Mouse (Mus musculus) forebrain, embryonic 15.5 days (tissue): Measurements from ENCODE around the gene Evi5l. TPM values are rescaled to one million over a fixed set of nuclear protein-coding genes. Genes with fewer than 3 reads are reported as not detected.

Experiments used
- ATAC-seq: fragments of 200-750 bp; cut with Nextera tagmentation; replicated peaks from 2 replicates; pipeline ENCODE4 v1.8.0; 2017; ENCODE audit warnings: mild to moderate bottlenecking, moderate TSS enrichment, moderate library complexity
- H3K27ac ChIP-seq: fragments of 300-500 bp; sonication (generic); replicated peaks from 2 replicates; pipeline ENCODE4 v1.5.1; 2015; ENCODE audit warnings: mild to moderate bottlenecking, inconsistent platforms
- H3K27me3 ChIP-seq: fragments of 300-500 bp; sonication (generic); 2 replicates; pipeline ENCODE4 v1.6.1; 2015; ENCODE audit warnings: inconsistent platforms
- H3K36me3 ChIP-seq: fragments of 300-500 bp; sonication (generic); 2 replicates; pipeline ENCODE4 v1.6.1; 2015; ENCODE audit warnings: mild to moderate bottlenecking, inconsistent platforms
- H3K4me1 ChIP-seq: fragments of 300-500 bp; sonication (generic); 2 replicates; pipeline ENCODE4 v1.6.1; 2015; ENCODE audit warnings: inconsistent platforms
- H3K4me2 ChIP-seq: fragments of 300-500 bp; sonication (generic); replicated peaks from 2 replicates; pipeline ENCODE4 v1.6.1; 2015; ENCODE audit warnings: mild to moderate bottlenecking, inconsistent platforms
- H3K4me3 ChIP-seq: fragments of 300-500 bp; sonication (generic); 2 replicates; pipeline ENCODE4 v1.5.1; 2015; ENCODE audit warnings: mild to moderate bottlenecking, inconsistent platforms
- H3K9ac ChIP-seq: fragments of 300-500 bp; sonication (generic); replicated peaks from 2 replicates; pipeline ENCODE4 v1.6.1; 2015; ENCODE audit warnings: mild to moderate bottlenecking, inconsistent platforms
- H3K9me3 ChIP-seq: fragments of 300-500 bp; sonication (generic); 2 replicates; pipeline ENCODE4 v1.6.1; 2016; ENCODE audit warnings: inconsistent platforms
- WGBS: fragments of 180-500 bp; shearing (Covaris S2); methylation state at CpG from one replicate; pipeline ENCODE4 v1.1.7; 2015; ENCODE audit warnings: mixed read lengths; 5-methylcytosine and 5-hydroxymethylcytosine counted together
- polyA plus RNA-seq: library from polyadenylated mRNA; unstranded; fragments of >200 nt; fragmentation: Nextera tagmentation; extraction: Ambion mirVana; gene quantifications from 2 replicates; pipeline ENCODE4 v1.2.1, GENCODE M21; 2015

The Evi5l gene
- polyA plus RNA-seq, 1 experiment from 2014 or later: 98.9 TPM

DNA sequence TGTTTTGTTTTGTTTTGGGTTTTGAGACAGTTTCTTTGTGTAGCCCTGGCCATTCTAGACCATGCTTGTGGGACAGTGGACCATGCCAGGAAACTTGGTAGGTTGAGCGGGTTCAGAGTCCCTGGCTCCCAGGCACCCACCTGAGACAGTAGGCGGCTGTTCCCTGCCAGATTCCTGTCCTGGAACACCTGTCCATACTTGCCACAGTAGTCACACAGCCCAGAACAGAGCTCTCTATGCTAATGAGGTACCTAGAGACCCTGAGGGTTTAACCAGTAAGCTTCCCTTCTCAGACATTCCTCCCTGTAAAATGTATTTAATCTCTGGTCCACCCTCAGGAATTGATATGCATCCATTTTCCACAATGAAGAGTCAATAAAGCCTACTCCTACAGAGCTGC lies 7.7 kb downstream of the Evi5l start:
- H3K4me3 ChIP-seq: no peak overlapping the region
- ATAC-seq: 0 out of 2 replicates have a peak, but pooled peaks have one; percentile 26
- H3K9me3 ChIP-seq: no peaks in the 10 kb centered on the region
- H3K27ac ChIP-seq: no peak overlapping the region
- WGBS: 70% methylated on average over 2 of the region's 2 CpGs
- no peaks in the 10 kb centered on the region for H3K27me3 ChIP-seq
- H3K4me1 ChIP-seq: peaks cover 11% of the 10 kb centered on the region; the same call in 1 of the 2 replicates
- H3K4me2 ChIP-seq: no peak overlapping the region
- peaks cover 19% of the 10 kb centered on the region for H3K36me3 ChIP-seq
- no peak overlapping the region for H3K9ac ChIP-seq

DNA sequence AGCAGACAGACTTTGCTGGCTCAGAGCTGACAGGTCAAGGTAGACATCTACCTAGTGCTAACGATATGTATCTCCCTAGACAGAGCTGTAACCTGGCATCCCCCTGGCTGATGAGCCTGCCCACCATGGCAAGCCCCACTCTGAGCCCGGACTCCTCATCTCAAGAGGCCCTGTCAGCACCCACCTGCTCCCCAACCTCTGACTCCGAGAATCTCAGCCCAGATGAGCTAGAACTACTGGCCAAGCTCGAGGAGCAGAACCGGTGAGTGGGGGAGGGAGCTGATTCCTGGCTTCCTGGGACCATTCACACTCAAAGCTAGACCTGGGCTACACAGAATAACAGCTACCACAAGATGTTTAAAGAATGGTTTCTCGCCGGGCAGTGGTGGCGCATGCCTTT lies 17.0 kb downstream of the Evi5l start:
- no peaks in the 10 kb centered on the region for H3K27me3 ChIP-seq

DNA sequence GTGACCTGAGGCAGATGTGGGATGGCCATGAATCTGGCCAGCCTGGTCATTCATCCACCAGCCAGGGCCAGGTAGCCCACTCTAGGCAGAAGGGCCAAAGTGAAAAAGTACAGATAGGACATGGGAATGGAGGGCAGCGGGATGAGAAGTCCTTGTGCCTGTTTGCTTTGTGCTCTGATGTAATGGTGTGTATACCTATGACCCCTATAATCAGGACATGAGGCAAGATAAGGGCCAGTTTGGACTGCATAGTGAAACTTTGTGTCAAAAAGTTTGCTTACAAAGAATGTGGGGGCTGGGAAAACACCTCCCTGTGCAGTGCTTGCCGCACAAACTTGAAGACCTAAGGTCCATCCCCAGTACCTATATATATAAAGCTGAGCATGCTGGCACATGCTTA lies 19.8 kb downstream of the Evi5l start:
- H3K4me1 ChIP-seq: no peaks in the 10 kb centered on the region
- H3K4me3 ChIP-seq: no peak overlapping the region
- no peak for ATAC-seq
- no peaks in the 10 kb centered on the region for H3K27me3 ChIP-seq
- H3K27ac ChIP-seq: no peak overlapping the region
- H3K4me2 ChIP-seq: no peak overlapping the region
- peaks cover 69% of the 10 kb centered on the region for H3K36me3 ChIP-seq
- H3K9ac ChIP-seq: no peak overlapping the region
- 96% methylated on average over 2 of the region's 2 CpGs for WGBS
- H3K9me3 ChIP-seq: no peaks in the 10 kb centered on the region

More for the DNA sequence above, 17.0 kb downstream of the Evi5l start:
- H3K27ac ChIP-seq: no peak overlapping the region
- H3K4me3 ChIP-seq: no peak overlapping the region
- ATAC-seq: no peak
- 86% methylated on average over 8 of the region's 8 CpGs for WGBS
- no peaks in the 10 kb centered on the region for H3K4me1 ChIP-seq
- no peak overlapping the region for H3K9ac ChIP-seq
- no peak overlapping the region for H3K4me2 ChIP-seq
- no peaks in the 10 kb centered on the region for H3K9me3 ChIP-seq
- H3K36me3 ChIP-seq: peaks cover 59% of the 10 kb centered on the region

DNA sequence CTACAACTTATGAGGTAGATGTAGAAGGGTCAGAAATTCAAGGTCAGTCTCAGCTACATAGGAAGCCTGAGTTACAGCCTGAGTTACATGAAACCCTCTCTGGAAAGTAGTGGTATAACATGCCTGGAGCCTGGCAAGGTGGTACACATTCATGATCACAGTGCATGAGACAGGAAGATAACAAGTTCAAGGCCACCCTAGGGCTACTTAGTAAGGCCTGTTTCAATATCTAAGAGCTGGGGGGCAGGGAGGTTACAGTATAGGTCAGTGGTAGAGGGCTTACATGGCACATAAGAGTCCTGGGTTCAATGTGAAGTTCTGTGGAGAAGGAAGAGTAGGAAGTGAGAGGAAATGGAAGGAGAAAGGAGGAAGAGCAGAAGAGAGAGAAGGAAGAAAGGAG lies 22.2 kb downstream of the Evi5l start:
- ATAC-seq: no peak
- H3K27ac ChIP-seq: no peak overlapping the region
- no peak overlapping the region for H3K4me2 ChIP-seq
- peaks cover 63% of the 10 kb centered on the region for H3K36me3 ChIP-seq
- no peak overlapping the region for H3K9ac ChIP-seq
- H3K4me1 ChIP-seq: peaks cover 18% of the 10 kb centered on the region
- H3K9me3 ChIP-seq: no peaks in the 10 kb centered on the region
- no peak overlapping the region for H3K4me3 ChIP-seq
- H3K27me3 ChIP-seq: no peaks in the 10 kb centered on the region

DNA sequence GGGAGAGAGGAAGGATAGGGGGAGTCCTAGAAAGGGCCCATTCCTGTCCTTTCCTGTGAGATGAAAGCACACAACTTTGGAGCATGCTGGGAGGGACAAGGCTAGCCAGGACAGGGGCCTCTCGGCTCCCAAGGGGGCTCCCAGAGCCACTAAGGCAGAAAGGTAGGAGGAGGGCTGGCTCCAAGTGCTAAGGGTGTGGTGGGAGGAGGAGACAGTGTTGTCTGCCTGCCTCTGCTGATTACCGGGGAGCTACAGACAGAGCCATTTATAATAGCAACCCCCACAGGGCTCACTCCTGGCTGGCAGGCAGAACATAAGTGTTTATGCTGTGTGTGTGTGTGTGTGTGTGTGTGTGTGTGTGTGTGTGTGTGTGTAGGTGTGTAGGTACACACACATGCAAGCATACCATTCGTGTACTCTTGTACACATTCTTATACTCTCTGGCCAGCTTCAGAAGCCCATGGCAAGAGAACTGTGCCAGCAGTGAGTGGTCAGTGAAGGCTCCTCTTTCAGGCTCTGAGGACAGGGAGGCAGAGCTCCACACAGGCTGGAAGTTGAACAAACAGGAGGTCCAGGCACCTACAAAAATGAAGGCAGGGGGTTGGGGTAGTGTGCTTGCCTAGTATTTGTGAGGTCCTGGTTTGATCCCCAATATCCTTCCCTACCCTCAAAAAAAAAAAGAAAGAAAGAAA lies 22.8 kb downstream of the Evi5l start:
- WGBS: 41% methylated on average over 3 of the region's 3 CpGs
- no peak overlapping the region for H3K4me3 ChIP-seq
- H3K9me3 ChIP-seq: no peaks in the 10 kb centered on the region
- no peaks in the 10 kb centered on the region for H3K27me3 ChIP-seq
- peaks cover 18% of the 10 kb centered on the region for H3K4me1 ChIP-seq
- H3K36me3 ChIP-seq: peaks cover 62% of the 10 kb centered on the region
- no peak overlapping the region for H3K9ac ChIP-seq
- no peak overlapping the region for H3K27ac ChIP-seq
- no peak overlapping the region for H3K4me2 ChIP-seq
- no peak for ATAC-seq

DNA sequence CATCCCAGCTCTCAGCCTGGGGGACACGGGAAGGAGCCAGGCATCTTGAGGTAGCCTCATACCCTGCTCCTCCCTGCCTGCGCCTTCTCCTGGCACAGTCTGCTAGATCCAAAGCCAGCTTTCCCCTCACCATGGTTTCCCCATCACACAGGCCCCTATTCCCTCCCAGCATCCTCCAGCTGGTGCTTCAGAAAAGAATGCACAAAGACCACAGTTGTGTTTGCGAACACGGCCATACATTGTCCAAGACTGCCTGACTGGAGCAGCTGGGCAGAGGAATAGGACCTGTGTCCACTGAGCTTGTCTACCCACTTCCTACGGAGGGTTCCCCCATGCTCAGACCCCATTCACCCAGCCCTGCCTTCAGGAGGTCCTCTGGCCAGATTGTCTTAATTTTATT lies 25.9 kb downstream of the Evi5l start:
- Histone ChIP-seq H3K4me1 (peaks cover 18% of the 10 kb centered on the region), H3K4me2 (no peak overlapping the region), H3K9me3 (no peaks in the 10 kb centered on the region), H3K9ac (no peak overlapping the region), H3K4me3 (no peak overlapping the region), H3K36me3 (peaks cover 48% of the 10 kb centered on the region), H3K27ac (peak overlapping the region; percentile 70), H3K27me3 (no peaks in the 10 kb centered on the region)
- peak; percentile 36 for ATAC-seq
- WGBS: 38% methylated on average over 5 of the region's 5 CpGs

DNA sequence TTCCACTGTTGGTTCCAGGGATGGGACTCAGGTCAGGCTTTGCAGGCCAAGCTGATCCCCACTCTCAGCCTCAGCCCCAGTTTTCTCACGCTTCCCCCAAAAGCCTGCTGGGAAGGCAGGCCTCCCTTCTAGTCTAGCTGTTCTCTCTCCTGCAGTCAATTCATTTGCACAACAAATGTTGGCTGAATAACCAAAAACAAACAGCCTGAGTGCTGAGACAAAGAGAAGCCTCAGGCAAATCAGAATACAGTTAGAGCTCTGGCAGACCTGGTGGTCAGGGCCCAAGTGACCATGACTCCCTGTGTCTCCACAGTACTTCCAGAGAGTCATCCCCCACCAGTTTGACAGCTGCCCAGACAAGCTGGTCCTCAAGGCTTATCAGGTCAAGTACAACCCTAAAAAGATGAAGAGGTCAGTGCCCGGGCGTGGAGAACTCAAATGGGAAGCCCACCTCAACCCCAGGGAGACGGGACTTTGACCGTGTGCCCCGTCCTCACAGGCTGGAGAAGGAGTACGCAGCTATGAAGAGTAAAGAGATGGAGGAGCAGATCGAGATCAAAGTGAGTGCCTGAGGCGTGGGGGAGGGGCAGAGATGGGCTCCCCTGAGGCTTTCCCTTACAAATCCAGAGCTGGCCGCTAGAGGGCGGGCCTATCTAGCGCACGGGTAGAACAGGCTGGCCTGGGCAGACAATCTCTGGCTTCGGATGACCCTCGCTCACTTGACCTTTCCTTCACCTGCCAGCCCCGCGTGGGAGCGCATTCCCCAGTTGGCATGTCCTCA lies 26.6 kb downstream of the Evi5l start:
- Histone ChIP-seq H3K4me2 (no peak overlapping the region), H3K9me3 (no peaks in the 10 kb centered on the region), H3K4me1 (peaks cover 18% of the 10 kb centered on the region), H3K27ac (peak overlapping the region; percentile 70), H3K36me3 (peaks cover 44% of the 10 kb centered on the region), H3K27me3 (no peaks in the 10 kb centered on the region), H3K4me3 (no peak overlapping the region), H3K9ac (no peak overlapping the region)
- WGBS: 1% methylated on average over 18 of the region's 18 CpGs
- peak; percentile 88 for ATAC-seq

DNA sequence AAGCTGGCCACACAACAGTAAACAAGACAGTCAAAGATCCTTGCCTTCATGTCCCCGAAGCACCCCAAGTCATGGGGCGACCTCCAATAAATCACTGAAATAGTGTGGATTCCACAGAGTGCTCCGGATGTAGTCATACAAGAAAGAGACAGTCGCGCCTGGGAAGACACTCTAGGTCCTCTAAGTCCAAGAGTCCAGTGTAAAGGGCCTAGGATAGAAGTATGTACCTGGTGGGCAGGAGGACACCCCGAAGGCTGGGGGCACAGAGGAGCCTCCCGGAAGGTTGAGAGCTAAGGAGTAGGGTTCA lies 27.2 kb downstream of the Evi5l start:
- ATAC-seq: peak; percentile 17
- no peak overlapping the region for H3K9ac ChIP-seq
- no peak overlapping the region for H3K4me2 ChIP-seq
- H3K27ac ChIP-seq: peak overlapping the region; percentile 70; the same call in 1 of the 2 replicates
- no peak overlapping the region for H3K4me3 ChIP-seq
- H3K4me1 ChIP-seq: peaks cover 18% of the 10 kb centered on the region
- no peaks in the 10 kb centered on the region for H3K27me3 ChIP-seq
- WGBS: 57% methylated on average over 7 of the region's 7 CpGs
- no peaks in the 10 kb centered on the region for H3K9me3 ChIP-seq
- peaks cover 41% of the 10 kb centered on the region for H3K36me3 ChIP-seq

DNA sequence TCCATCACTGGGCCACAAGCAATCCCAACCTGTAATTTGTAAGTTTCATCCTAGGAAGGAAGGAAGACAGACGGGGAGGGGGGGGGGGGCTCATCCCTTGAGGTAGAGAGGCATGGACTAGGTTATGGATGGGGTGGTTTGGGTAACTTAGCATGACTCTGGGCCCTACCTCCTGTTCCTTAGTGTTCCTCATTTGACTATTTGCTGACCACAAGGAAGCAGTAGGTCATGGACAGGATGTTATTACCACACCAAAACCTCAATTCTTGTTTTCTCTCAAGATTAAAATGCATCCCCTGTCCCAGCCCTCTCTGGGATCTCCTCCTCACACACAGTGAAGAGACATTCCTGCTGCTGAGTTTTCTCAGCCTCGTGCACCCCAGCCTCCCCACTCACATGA lies 35.0 kb downstream of the Evi5l start:
- no peak overlapping the region for H3K9ac ChIP-seq
- H3K36me3 ChIP-seq: peaks cover 70% of the 10 kb centered on the region
- no peak overlapping the region for H3K4me2 ChIP-seq
- WGBS: 79% methylated on average over 2 of the region's 2 CpGs
- peaks cover 7% of the 10 kb centered on the region for H3K4me1 ChIP-seq
- no peak overlapping the region for H3K27ac ChIP-seq
- H3K4me3 ChIP-seq: no peak overlapping the region
- H3K27me3 ChIP-seq: peaks cover 16% of the 10 kb centered on the region
- no peak for ATAC-seq
- no peaks in the 10 kb centered on the region for H3K9me3 ChIP-seq

DNA sequence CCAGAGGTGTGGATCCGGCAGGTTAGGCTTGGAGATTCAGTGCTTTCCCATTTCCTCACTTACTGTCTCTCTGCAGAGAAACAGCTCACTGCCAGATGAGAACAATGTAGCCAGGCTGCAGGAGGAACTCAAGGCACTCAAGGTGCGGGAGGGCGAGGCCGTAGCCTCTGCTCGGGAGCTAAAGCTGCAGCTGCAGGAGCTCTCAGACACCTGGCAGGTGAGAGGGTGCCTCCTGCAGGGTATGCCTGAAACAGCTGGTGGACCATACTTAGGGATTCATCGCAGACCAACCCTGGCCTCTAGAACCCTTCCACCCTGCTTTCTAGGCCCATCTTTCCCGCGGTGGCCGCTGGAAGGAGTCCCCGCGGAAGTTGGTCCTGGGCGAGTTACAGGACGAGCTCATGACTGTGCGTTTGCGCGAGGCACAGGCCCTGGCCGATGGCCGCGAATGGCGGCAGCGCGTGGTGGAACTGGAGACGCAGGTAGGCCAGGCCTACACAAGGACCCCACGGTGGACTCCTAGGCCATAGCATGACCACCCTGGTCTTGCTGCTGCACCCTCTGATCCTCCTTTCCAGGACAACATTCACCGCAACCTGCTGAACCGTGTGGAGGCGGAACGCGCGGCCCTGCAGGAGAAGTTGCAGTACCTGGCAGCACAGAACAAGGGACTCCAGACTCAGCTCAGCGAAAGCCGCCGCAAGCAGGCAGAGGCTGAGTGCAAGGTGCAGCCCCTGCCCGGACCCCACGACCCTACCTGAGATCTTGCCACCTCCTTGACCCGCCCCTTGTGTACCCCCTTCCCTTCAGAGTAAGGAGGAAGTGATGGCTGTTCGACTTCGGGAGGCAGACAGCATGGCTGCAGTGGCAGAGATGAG lies 39.1 kb downstream of the Evi5l start:
- ATAC-seq: 0 out of 2 replicates have a peak, but pooled peaks have one; percentile 5
- H3K4me3 ChIP-seq: no peak overlapping the region
- H3K36me3 ChIP-seq: peaks cover 66% of the 10 kb centered on the region
- H3K4me2 ChIP-seq: no peak overlapping the region
- H3K9ac ChIP-seq: no peak overlapping the region
- peaks cover 16% of the 10 kb centered on the region for H3K4me1 ChIP-seq
- no peak overlapping the region for H3K27ac ChIP-seq
- peaks cover 16% of the 10 kb centered on the region for H3K27me3 ChIP-seq
- 25% methylated on average over 38 of the region's 38 CpGs for WGBS
- H3K9me3 ChIP-seq: no peaks in the 10 kb centered on the region

DNA sequence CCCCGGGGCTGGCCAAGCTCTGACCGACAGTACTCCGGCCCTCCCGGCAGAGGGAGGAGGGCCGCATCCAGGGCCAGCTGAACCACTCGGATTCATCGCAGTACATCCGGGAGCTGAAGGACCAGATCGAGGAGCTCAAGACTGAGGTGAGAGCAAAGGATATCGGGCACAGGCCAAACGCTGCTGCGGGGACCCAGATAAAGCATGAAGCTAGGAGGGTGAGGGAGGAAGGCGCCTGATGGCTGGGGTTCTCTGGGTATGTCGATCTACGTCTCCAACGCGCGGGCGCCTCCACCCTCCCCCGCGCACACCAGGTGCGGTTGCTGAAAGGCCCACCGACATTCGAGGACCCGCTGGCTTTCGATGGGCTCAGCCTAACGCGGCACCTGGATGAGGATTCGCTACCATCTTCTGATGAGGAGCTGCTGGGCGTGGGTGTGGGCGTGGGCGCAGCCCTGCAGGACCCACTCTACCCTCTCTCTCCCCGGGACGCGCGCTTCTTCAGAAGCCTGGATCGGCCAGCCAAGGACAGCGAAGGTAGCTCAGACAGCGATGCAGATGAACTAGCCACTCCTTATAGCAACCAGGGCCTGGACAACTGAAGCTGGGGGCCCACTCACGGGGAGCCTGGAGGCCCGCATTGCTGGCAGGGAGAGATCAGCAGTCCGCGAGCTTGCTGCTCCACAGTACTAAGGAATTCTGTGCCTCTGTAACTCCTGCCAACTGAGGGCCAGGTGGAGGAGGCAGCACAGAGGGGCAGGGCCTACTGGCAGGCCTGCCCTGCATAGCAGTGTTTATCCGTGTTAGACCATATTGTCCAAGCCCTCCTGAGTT lies 40.0 kb downstream of the Evi5l start:
- Histone ChIP-seq H3K36me3 (peaks cover 64% of the 10 kb centered on the region), H3K27me3 (peaks cover 16% of the 10 kb centered on the region), H3K9me3 (no peaks in the 10 kb centered on the region), H3K9ac (no peak overlapping the region), H3K27ac (no peak overlapping the region), H3K4me2 (no peak overlapping the region), H3K4me1 (peaks cover 16% of the 10 kb centered on the region), H3K4me3 (no peak overlapping the region)
- ATAC-seq: peak; percentile 20; the same call in 1 of the 2 replicates
- 14% methylated on average over 44 of the region's 44 CpGs for WGBS
